Mouse (Mus musculus) kidney, adult 2 months (tissue): ENCODE results near the gene Zswim5. TPM values are rescaled to one million over a fixed set of nuclear protein-coding genes. Genes with fewer than 3 reads are reported as not detected.
A peak's percentile ranks its signal among the peaks of the same experiment; 100 is the strongest.
"Not testable (repeated sequence)": the region's sequence is repeated elsewhere in the genome, so short reads cannot be mapped to it uniquely, and the experiment has no call there.

Source experiments
- DNase-seq: peaks from one replicate; pipeline ENCODE4 v3.0.0; 2021
- H3K27ac ChIP-seq: fragments of 200-500 bp; 2 replicates; pipeline ENCODE4 v1.5.1; 2012; ENCODE audit warnings: low read depth, low read length, control low read depth, inconsistent platforms; ENCODE audit not compliant: insufficient read depth
- H3K27me3 ChIP-seq: fragments of 200-500 bp; replicated peaks from 2 replicates; pipeline ENCODE4 v1.6.1; 2012; ENCODE audit warnings: mild to moderate bottlenecking, moderate library complexity, low read length, inconsistent platforms; ENCODE audit not compliant: control insufficient read depth, insufficient read depth
- H3K36me3 ChIP-seq: fragments of 200-500 bp; 2 replicates; pipeline ENCODE4 v1.6.1; 2012; ENCODE audit warnings: mild to moderate bottlenecking, moderate library complexity, low read length, inconsistent platforms; ENCODE audit not compliant: control insufficient read depth, insufficient read depth
- H3K4me1 ChIP-seq: fragments of 200-500 bp; 2 replicates; pipeline ENCODE4 v1.6.1; 2011; ENCODE audit warnings: low read length; ENCODE audit not compliant: control insufficient read depth, insufficient read depth
- H3K4me3 ChIP-seq: fragments of 200-500 bp; 2 replicates; pipeline ENCODE4 v1.5.1; 2011; ENCODE audit warnings: mild to moderate bottlenecking, low read depth, low read length, control low read depth; ENCODE audit not compliant: insufficient read depth
- CTCF ChIP-seq: fragments of 200-500 bp; conservative IDR thresholded peaks from 2 replicates; pipeline ENCODE4 v1.5.1; 2011; ENCODE audit warnings: low read depth, mild to moderate bottlenecking, control low read depth, low read length, moderate library complexity, mixed read lengths; ENCODE audit not compliant: insufficient read depth, insufficient read length
- POLR2A ChIP-seq: fragments of 200-500 bp; IDR thresholded peaks from one replicate; pipeline ENCODE4 v1.6.1; 2011; ENCODE audit warnings: low read depth, low read length, control low read depth
- WGBS: fragments of 180-500 bp; shearing (Covaris S2); methylation state at CpG from one replicate; pipeline ENCODE4 v1.1.7; 2018; 5-methylcytosine and 5-hydroxymethylcytosine counted together
- polyA plus RNA-seq: library from polyadenylated mRNA; depleted of rRNA; stranded (reverse); fragments of >200 nt; gene quantifications from 2 replicates; pipeline ENCODE4 v1.2.3, GENCODE M21; 2012; rRNA removed

The Zswim5 gene
- 7.4 and 7.5 TPM in 2 replicates for polyA plus RNA-seq

DNA sequence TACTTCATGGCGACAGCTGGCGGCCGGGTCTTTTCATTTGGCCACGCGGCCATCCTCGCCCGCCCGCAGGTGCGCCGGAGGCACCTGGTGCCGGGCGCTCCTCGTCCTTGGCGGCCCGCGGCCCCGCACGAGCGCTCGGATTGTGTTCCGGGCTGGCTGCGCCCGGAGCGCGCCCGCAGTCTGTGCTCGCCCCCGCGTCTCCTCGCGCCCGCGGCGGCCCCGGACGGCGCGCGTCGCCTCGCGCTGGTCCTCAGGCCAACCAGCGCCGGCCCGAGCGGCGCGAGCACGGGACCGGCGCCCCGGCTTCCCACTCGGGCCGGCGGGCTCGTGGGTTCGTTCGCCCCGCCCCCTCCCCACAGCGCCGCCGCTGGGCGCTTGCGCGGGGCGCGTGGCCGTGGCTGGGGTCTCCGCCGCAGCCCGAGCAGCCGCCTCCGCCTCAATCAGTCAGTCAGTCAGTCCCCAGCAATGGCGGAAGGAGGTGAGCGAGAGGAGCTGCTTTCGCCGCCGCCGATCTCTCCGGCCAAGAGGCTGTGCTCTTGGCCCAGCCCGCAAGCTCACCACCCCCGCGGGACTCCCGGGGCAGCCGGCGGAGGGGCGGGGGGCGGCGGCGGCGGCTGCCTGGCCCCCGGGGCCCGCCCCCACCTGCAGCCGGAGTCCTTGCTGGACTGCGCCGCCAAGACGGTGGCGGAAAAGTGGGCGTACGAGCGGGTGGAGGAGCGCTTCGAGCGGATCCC lies at the start of gene Zswim5:
Zswim5 (plus strand) TSS at position 382 of the 734 bp plus-strand sequence.
- Histone ChIP-seq H3K4me1 (no peaks in the 10 kb centered on the region; the same call in 1 of the 2 replicates), H3K27ac (peak within 1 kb of the TSS; percentile 74), H3K4me3 (peak within 1 kb of the TSS; percentile 84), H3K36me3 (no peaks in the 10 kb centered on the region), H3K27me3 (0 out of 2 replicates have a peak, but pooled peaks cover 1% of the 10 kb centered on the region)
- 1% methylated on average over 103 of the region's 104 CpGs for WGBS
- peak; percentile 74 for DNase-seq
- TF ChIP-seq POLR2A (no peak), CTCF (no peak)

DNA sequence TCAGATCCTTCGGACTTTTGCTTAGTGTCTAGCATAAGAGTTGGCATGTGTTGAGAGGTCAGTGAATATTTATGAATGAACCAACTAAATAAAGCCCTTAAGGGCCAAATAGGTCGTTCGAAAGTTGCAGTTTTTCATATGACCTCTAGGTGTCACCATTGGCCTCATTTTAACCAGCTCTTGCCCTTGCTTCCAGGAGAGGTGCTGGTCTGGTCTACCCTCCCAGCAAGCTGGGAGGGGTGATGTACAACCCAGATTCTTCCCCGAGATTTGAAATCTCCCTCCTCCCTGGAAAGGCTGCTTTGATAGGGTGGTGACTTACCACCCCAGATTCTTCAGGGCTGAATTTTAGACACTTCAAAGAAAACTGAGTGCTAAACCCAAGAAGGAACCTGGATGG lies 49.4 kb upstream of the Zswim5 start:
- H3K4me1 ChIP-seq, result peaks cover 3% of the 10 kb centered on the region; the same call in 1 of the 2 replicates
- no peaks in the 10 kb centered on the region for H3K27me3 ChIP-seq
- no peaks in the 10 kb centered on the region for H3K36me3 ChIP-seq
- TF ChIP-seq CTCF (peak; percentile 69), POLR2A (no peak)
- 1% methylated on average over 4 of the region's 4 CpGs for WGBS
- no peak overlapping the region for H3K4me3 ChIP-seq
- DNase-seq, result peak; percentile 75
- no peak overlapping the region for H3K27ac ChIP-seq

GRCm38 (mm10) chr4:116829364-116830069 lies 47.7 kb upstream of the Zswim5 start:
- 63% methylated on average over 6 of the region's 6 CpGs for WGBS
- TF ChIP-seq CTCF, result no peak
- no peak for TF ChIP-seq POLR2A
- no peak overlapping the region for H3K4me3 ChIP-seq
- DNase-seq, result no peak
- no peak overlapping the region for H3K27ac ChIP-seq
- no peaks in the 10 kb centered on the region for H3K36me3 ChIP-seq
- peaks cover 3% of the 10 kb centered on the region; the same call in 1 of the 2 replicates for H3K4me1 ChIP-seq
- no peaks in the 10 kb centered on the region for H3K27me3 ChIP-seq

DNA sequence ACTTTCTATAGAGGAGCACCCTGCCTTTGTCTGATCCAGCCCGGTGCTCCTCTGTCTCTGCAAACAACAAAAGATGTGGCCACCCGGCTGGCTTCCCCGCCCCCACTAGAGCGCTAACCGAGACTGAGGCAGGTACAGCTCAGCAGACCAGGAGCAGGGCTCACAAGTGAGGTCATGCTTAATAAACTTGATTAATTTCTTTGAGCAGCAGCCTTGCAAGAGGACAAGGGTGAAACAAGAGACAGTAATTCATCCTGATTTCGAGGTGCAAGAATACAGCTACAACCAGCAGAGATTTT lies 47.2 kb upstream of the Zswim5 start:
- no peak for DNase-seq
- H3K27ac ChIP-seq, result no peak overlapping the region
- H3K4me1 ChIP-seq, result peaks cover 3% of the 10 kb centered on the region; the same call in 1 of the 2 replicates
- no peak overlapping the region for H3K4me3 ChIP-seq
- WGBS, result 20% methylated on average over 6 of the region's 6 CpGs
- H3K27me3 ChIP-seq, result no peaks in the 10 kb centered on the region
- TF ChIP-seq CTCF (no peak), POLR2A (no peak)
- no peaks in the 10 kb centered on the region for H3K36me3 ChIP-seq

- Histone ChIP-seq H3K36me3 (no peaks in the 10 kb centered on the region), H3K4me3 (no peak overlapping the region), H3K27ac (no peak overlapping the region), H3K4me1 (0 out of 2 replicates have a peak, but pooled peaks cover 3% of the 10 kb centered on the region), H3K27me3 (no peaks in the 10 kb centered on the region)
- 28% methylated on average over 2 of the region's 2 CpGs for WGBS
- TF ChIP-seq POLR2A (no peak), CTCF (no peak)
- peak; percentile 82 for DNase-seq
Measured at GRCm38 (mm10) chr4:116838999-116839398, 38.2 kb upstream of the Zswim5 start.

DNA sequence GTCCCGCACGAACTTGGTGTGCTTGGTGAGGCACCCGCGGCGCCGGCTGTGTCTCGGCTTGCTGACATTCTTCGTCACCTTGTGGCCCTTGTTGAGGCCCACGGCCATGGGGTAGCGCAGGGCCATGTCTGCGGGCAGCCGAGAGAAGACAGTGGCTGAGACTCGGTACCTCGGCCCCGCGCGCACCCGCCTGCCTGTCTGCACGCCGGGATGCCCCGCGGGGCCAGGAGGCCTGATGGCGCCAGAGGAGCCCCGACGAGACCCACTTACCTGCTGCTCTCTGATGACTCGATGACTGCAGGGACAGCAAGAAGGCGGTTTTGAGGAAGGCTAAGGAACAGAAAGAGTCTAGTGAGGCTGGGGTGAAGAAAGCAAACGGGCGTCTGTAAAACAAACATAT lies 37.1 kb upstream of the Zswim5 start:
- H3K4me1 ChIP-seq, DNase-seq, H3K36me3 ChIP-seq, H3K4me3 ChIP-seq, H3K27ac ChIP-seq, H3K27me3 ChIP-seq: not testable (repeated sequence)
- 40% methylated on average over 27 of the region's 29 CpGs for WGBS

- DNase-seq, result no peak
- Histone ChIP-seq H3K4me1 (0 out of 2 replicates have a peak, but pooled peaks cover 3% of the 10 kb centered on the region), H3K27ac (no peak overlapping the region), H3K36me3 (no peaks in the 10 kb centered on the region), H3K4me3 (no peak overlapping the region), H3K27me3 (no peaks in the 10 kb centered on the region)
- TF ChIP-seq CTCF (no peak), POLR2A (no peak)
- 79% methylated on average over 6 of the region's 6 CpGs for WGBS
Measured at GRCm38 (mm10) chr4:116840841-116841240, 36.3 kb upstream of the Zswim5 start.
